8 mouse cellular contexts compared by ENCODE assay signal in the genomic region with DNA sequence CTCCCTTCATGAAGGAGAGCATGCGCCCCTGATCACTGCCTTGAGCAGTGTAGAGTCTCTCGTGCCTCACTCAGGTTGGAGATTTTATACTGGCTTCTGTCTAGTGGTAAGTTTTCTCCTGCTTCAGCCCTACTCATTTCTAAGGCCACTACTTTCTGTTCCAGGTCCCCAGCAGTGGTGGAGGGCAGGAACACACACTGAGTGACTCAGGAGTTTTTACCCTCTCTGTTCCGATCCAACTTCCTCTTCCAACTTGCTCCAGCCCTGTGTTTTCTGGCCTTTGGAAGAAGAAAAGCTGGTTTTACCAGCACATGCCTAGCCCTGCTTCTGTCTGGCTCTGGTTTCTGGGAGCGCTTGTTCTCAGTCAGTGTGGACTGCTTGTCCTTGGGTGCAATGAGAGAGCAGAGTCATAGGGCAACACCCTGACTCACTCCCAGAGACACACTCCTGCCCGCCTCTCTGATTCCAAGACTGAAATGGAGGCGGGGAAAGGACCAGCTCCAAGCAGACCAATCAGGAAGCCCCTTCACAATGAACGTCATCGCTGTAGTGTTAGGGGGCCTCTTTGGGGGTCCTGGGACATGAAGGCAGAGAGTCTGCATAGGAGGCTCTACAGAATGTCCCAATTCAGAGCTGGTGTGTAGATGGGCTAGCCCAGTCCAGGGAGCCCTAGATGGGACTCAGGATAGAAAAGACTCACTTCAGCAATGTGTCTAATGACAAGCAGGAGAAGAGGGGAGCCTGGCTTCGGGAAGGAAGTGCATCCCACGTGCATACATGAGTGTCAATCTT.
A peak's percentile ranks its signal among the peaks of the same experiment; 100 is the strongest.
DNase-seq lines count a peak whose midpoint lies in the region; ATAC-seq and TF ChIP-seq lines count a peak whose summit lies in the region.

No protein-coding gene starts in this region.

- peaks cover 31% of the 10 kb centered on the region for H3K4me1 ChIP-seq in intestine, embryonic 14.5 days (replicated peaks; ENCODE audit: control insufficient read depth, insufficient read depth, low read length)
- peaks cover 3% of the 10 kb centered on the region for H3K4me1 ChIP-seq in lung, adult 2 months (ENCODE audit: control insufficient read depth, insufficient read depth, low read length)

- H3K4me2 ChIP-seq in intestine, embryonic 14.5 days (ENCODE audit: low read length), result peak overlapping the region; percentile 31

- no peaks in the 10 kb centered on the region for H3K27me3 ChIP-seq in intestine, embryonic 14.5 days (replicated peaks; ENCODE audit: control insufficient read depth, insufficient read depth, low read length)

- ATAC-seq in intestine, embryonic 14.5 days (replicated peaks; ENCODE audit: low FRiP score, low TSS enrichment, low read depth), result peak; percentile 64

- peak overlapping the region; percentile 42 for H3K27ac ChIP-seq in left cerebral cortex, adult 2 months
- peak overlapping the region; percentile 65 for H3K27ac ChIP-seq in intestine, embryonic 14.5 days (ENCODE audit: low read depth)

- H3K9me3 ChIP-seq in intestine, embryonic 14.5 days (ENCODE audit: control insufficient read depth, low read length), result no peaks in the 10 kb centered on the region

- WGBS in intestine, embryonic 14.5 days, result 47% methylated on average over 10 of the region's 10 CpGs
- 36% methylated on average over 10 of the region's 10 CpGs for WGBS in lung, adult 2 months

- intact Hi-C loops in left cerebral cortex, adult 2 months (cut with DNase I), result no loop called here
- intact Hi-C loops in left cerebral cortex, postnatal 25 days (cut with DNase I), result no loop called here

- DNase-seq in left cerebral cortex, adult 2 months (ENCODE audit: extremely low spot score in 1 of 2, low spot score in 2 of 2), result no peak
- no peak for DNase-seq in left cerebral cortex, postnatal 25 days (ENCODE audit: low spot score in 2 of 2)
- DNase-seq in adrenal gland, postnatal 14 days, result peak; percentile 81
- DNase-seq in intestine, embryonic 14.5 days (ENCODE audit: low spot score), result peak; percentile 72
- peak; percentile 29 for DNase-seq in lung, adult 2 months
- no peak for DNase-seq in right cerebral cortex, postnatal 4 days
- no peak for DNase-seq in right cerebral cortex, postnatal 36 days (ENCODE audit: low spot score in 2 of 2)
- no peak for DNase-seq in thymus, postnatal 14 days

- TF ChIP-seq CTCF in left cerebral cortex, adult 2 months (IDR thresholded peaks at IDR 0.05), result no peak
- no peak for TF ChIP-seq CTCF in lung, adult 2 months (IDR thresholded peaks at IDR 0.05; ENCODE audit: insufficient read depth, low read length)

- H3K4me3 ChIP-seq in left cerebral cortex, adult 2 months, result no peak overlapping the region
- H3K4me3 ChIP-seq in intestine, embryonic 14.5 days (ENCODE audit: low read depth, low read length), result no peak overlapping the region
- no peak overlapping the region for H3K4me3 ChIP-seq in lung, adult 2 months (replicated peaks; ENCODE audit: extremely low read depth, low read depth, low read length)

- H3K36me3 ChIP-seq in intestine, embryonic 14.5 days (ENCODE audit: control insufficient read depth, insufficient read depth, low read length), result no peaks in the 10 kb centered on the region

- no peak overlapping the region for H3K9ac ChIP-seq in intestine, embryonic 14.5 days (ENCODE audit: low read length)

- TF ChIP-seq POLR2A in lung, adult 2 months (IDR thresholded peaks at IDR 0.05; ENCODE audit: borderline replicate concordance, extremely low read depth, low read depth, low read length), result no peak

Comparison
In these comparisons a context has a peak if more than half of its experiments do, and no peak if none do; other contexts are left out.
1. DNase-seq: peak in adrenal gland, postnatal 14 days (single experiment), intestine, embryonic 14.5 days (single experiment) and lung, adult 2 months (single experiment); none in left cerebral cortex, adult 2 months (0 of 2), left cerebral cortex, postnatal 25 days (0 of 2), right cerebral cortex, postnatal 4 days (single experiment), right cerebral cortex, postnatal 36 days (0 of 2) and thymus, postnatal 14 days (single experiment).